Mouse (Mus musculus): Measurements from ENCODE around the gene Mto1. TPM values are rescaled to one million over a fixed set of nuclear protein-coding genes. Genes with fewer than 3 reads are reported as not detected.
A peak's percentile ranks its signal among the peaks of the same experiment; 100 is the strongest.
"Not testable (repeated sequence)": the region's sequence is repeated elsewhere in the genome, so short reads cannot be mapped to it uniquely, and the experiment has no call there.

Mto1 gene
- total RNA-seq, 2 experiments from 2014 or later = 23.6 to 29.8 TPM

DNA sequence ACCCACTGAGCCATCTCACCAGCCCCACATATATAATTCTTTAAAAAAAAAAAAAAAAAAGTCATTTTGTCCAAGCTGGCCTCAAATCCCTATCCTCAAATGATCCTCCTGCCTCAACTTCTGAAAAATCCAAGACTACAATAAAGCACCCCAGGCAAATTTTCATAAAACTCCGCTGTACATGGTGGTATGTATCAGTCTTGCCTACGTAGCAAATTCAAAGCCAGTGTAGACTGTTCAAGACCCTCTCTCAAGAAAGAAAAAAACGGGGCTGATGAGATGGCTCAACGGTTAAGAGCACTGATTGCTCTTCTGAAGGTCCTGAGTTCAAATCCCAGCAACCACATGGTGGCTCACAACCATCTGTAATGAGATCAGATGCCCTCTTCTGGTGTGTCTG is 27.9 kb downstream of the Mto1 start:
- DNase-seq = no peak

- no peak for DNase-seq
These were observed 28.6 kb downstream of the Mto1 start for GRCm38 (mm10) chr9:78476531-78477020.

DNA sequence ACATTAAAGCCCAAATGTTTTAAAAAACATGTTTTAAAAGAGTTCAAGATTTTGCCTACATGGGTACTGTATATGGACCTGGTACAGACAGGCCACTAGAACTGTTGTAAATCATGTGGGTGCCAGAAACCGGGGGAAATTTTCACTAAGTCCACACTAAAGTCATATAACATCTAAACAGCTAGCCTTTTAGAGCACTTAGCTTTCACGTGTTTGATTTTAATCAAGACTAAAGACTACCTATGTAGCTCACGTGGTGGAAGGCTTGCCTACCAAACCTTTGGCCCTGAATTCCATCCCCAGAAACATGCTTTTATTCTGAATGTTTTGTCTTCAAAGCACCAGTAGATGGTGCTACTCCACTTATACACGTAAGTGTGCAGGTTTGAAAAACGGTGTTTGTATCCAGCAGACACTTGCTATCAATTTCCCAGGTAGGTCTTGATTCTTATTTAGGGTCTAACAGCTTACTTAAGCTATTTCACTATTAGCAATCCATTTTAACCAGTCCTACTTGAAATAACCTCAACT is 29.1 kb downstream of the Mto1 start:
- no peak for DNase-seq

DNA sequence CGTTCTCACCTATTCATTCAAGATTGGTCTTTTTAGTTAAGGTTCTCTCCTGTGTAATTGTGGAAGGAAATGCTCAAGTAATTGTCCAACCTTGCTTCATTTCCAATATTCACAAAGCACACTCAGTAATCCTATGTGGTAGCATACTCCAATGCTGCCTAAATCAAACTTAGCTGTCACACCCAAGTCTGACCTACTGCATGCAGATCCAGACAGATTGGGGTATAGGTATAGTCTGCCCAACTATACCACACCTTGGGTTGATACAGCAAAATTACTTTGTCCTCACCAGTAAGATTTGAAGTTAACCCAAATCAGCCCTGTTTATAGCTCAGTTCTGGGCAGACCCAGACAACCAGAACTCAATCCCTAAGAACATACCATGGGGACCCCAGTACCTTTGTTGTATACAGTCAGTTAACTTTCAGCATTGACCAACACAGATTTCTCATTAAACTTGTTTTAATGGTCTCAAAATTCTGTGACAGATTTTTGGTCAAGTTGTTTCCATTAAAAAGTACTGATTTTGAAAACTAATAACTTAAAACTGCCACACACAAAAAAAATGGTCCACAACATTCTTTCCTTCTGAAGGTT is 30.1 kb downstream of the Mto1 start:
- DNase-seq = not testable (repeated sequence)

- DNase-seq = not testable (repeated sequence)
These were observed 31.3 kb downstream of the Mto1 start for GRCm38 (mm10) chr9:78479308-78479707.

GRCm38 (mm10) chr9:78480227-78480626 is 32.2 kb downstream of the Mto1 start:
- not testable (repeated sequence) for DNase-seq

DNA sequence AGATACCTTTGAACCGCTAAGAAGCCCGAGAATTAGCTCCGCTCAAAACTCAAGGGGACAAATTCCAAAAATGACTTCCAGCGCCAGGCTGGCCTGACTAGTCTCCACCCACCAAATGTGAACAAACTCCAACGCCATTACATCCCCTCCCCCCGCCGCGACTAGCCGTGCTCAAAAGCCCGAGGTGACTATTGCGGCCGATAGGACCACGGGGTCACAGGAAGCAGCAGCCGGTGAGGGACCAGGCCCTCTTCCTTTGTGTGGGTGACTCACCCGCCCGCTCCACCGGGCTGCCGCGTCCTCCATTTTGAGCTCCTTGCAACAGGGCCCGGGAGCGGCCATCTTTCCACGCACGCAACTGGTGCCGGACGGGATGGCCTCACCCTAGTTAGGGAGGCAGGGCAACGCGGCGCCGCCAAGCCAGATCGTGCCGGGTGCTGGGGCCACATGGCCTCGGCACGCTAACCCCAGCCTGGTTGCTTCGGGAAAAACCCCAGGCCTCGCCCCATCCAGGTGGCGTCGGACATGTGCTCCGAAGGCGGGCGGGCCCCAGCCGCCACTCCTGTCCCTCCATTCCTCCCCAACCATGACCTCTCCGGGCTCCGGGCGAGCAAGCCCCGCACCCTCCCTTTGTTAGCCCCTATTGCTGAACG is 32.8 kb downstream of the Mto1 start:
- DNase-seq = peak; percentile 83

DNA sequence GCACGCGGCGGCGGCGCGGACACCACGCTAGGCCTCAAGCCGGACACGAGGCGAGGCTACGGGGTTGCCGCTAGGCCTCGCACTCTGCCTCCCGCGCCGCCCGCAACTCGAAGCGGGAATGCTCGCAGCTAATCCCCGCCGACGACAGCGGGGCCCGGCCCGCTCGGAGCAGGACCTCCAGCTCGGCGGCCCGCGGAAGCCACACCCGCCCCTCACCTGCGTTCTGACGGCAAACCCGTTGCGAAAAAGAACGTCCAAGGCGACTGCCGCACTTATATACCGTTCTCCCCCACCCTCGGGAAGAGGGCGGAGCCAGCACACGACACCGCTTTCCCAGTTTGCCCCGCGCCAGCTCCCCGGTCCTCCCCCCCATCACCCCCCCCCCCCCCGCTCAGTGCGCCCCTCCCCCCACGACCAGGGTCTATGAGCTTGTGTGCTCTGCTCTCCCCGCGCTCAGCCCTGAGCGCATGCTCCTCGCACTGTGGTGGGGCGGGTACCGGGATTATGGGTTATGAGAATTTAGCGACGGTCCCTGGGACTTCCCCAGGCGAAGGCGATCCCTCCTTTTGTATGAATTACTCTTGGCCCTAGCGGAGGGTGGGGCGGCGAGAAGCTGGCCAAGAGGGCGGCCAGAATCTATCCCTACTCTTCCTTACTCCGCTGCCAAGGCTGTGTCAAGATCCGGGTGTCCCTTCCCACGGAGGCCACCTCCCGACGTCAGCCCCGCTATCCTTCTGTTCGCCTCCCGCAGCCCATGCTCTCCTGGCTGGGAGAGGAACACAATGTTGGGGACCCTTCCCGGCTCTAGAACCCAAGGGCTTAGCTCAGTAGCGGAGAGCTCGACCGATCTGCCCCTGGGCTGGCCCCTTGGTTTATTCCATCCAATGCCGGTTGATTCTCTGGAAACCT is 33.7 kb downstream of the Mto1 start:
- peak; percentile 98 for DNase-seq

DNA sequence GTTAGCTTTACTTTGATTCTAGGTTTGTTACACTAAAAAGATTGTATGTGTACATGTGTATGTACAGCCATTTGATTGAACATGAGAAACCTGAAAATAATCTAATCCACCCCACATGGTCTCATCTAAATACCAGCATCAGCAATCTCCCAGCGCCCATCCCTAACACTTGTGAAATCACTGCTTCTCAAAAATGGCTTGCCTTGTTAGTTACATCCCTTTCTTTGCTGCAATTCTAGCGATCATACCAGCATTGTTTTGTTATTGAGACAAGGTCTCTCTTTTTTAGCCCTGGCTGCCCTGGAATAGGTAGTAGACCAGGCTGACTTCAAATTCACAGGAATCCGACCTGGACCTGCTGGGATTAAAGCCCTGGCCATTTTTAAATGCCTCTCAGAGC is 34.4 kb downstream of the Mto1 start:
- DNase-seq = no peak

DNA sequence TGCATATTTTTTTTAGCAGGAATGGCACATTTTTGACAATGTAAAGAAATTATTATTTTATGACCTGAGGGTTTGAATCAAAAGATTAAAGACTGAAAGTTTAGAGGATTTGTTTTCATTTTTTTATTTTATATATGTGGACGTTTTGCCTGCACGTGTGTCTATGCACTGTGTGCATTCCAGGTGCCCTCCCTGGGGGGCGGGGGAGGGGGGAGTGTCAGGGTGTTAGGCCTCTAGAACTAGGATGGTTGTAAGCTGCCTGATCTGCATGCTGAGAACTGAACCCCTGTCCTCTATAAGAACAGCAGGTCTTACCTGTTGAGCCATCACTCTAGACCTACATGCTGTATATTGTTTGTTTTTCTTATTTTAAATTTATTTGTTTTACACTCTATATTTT is 36.7 kb downstream of the Mto1 start:
- no peak for DNase-seq

DNA sequence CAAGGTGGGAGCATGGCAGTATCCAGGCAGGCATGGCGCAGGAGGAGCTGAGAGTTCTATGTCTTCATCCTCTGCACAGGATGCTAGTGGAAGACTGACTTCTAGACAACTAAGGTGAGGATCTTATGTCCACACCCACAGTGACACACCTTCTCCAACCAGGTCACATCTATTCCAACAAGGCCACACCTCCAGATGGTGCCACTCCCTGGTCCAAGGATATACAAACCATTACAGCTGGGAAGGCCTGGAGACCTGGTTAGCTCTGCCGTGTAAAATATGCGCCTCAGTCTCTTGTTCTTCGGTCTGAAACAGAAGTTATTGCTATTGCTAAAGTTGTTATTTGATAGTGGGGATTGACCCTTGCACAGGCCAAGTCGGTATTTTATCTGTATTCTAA is 40.0 kb downstream of the Mto1 start:
- DNase-seq = not testable (repeated sequence)

DNA sequence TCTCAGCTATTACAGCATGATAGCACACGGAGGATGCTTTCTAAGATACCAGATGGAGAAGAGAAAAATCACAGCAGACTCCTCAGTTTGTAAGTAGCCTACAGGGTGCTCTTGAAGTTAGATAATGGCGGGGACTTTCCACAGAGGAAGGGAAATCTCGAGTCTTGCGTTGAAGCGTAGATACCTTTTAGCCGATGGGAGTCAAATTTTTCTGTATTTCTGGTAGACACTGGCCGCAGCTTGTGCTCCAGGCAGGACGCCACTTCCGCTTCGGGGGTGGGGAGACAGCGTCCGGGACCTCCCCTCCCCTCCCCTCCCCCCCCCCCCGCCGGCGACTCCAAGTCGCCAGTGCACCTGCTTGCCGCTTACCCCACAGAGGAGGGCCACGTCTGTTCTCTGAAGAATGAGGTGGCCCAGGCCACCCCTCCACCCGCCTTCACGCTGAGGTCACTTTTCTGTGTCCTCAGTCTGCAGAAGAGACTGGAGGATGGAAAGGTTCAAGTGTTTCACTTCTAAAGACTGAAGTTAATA is 40.9 kb downstream of the Mto1 start, which contains the start of gene Eef1a1:
Gene Eef1a1, minus strand, starts transcription at position 262 of the 531 bp plus-strand sequence.
- peak; percentile 80 for DNase-seq

DNA sequence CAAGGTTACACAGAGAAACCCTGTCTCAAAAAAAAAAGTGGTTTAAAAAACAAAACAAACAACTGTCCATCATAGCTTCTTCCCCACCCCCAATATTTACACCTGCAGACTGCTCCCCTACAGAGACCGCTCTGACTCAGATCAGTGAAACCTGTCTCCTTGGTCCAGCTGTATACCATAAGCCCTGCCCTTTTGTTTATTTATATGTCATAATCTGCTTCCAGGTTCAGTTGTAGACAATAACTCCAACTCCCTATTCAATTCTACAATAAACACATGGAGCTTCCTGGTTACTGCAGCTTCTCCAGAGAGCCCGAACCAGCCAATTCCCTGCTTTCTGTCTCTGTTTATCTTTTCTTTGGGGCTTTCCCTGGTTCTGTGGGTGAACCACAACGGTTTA is 43.2 kb downstream of the Mto1 start:
- DNase-seq = no peak

- DNase-seq = no peak
These were observed 44.2 kb downstream of the Mto1 start for GRCm38 (mm10) chr9:78492254-78492653.

DNA sequence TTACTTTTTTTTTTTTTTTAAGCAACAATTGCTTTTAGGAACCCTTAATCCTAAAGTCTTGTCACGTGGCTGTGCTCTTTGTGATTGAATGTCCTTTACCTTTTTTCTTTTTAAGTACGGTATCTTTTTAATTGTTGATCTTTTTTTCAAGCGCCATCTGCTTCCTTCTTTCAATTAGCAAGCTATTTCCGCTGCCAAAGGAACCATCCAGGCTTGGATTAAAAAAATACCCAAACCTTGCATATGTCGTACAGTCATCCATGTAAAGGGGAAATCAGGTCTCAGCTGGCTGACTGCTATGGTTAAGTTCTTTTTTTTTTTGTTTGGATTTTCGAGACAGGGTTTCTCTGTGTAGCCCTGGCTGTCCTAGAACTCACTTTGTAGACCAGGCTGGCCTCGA is 45.2 kb downstream of the Mto1 start:
- DNase-seq = no peak

DNA sequence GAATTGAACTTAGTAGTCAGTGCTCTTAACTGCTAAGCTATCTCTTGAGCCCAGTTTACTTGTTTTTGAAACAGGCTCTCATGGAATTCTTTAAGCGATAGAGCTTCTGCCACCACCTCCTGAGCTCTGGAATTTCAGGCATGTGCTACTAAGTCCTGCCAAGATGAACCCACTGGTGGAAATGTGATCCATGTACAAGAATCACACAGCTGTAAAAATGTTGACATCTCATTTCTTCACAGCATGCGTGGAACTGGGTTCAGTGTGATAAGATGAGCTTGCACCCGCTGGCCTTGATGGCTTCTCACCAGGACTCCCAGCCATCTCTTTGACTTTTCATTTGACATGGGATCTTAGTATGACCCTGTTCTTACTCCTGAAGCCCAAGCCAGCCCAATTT is 52.4 kb downstream of the Mto1 start:
- DNase-seq = no peak

- DNase-seq = no peak
These were observed 53.3 kb downstream of the Mto1 start for GRCm38 (mm10) chr9:78501284-78501683.

GRCm38 (mm10) chr9:78503223-78504079 is 55.4 kb downstream of the Mto1 start:
- DNase-seq = no peak

- no peak for DNase-seq
These were observed 56.1 kb downstream of the Mto1 start for GRCm38 (mm10) chr9:78504133-78504532.

DNA sequence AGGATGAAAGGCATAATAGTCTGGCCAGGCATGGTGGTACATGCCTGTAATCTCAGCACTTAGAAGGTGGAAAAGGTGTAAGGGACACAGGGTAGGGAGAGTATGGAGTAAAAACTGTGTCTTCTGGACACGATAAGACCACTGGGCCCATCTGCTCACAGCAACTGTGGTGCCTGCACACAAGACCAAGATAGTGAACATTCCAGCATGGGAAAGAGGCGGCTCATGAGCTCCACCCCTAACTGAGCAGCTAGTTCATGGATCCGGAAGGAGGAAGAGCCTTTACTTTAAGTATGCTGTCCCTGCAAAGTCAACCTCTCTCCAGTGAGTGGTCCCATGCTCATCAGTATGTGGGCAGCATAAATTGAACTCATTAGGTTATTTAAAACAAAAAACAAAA is 56.7 kb downstream of the Mto1 start:
- DNase-seq = no peak

- DNase-seq = no peak
These were observed 57.2 kb downstream of the Mto1 start for GRCm38 (mm10) chr9:78505223-78505622.

Data from adrenal gland, postnatal 10 days (tissue).